Mouse (Mus musculus): ENCODE data around the gene Vmn1r138. TPM values are rescaled to one million over a fixed set of nuclear protein-coding genes. Genes with fewer than 3 reads are reported as not detected.
"Not testable (repeated sequence)": the region's sequence is repeated elsewhere in the genome, so short reads cannot be mapped to it uniquely, and the experiment has no call there.

Vmn1r138 gene
- total RNA-seq (2017): not detected in 3 replicates

- not testable (repeated sequence) for ATAC-seq (replicated peaks; ENCODE audit: insufficient number of reproducible peaks, low FRiP score, low TSS enrichment, poor library complexity, severe bottlenecking)
These were observed at the start of gene Vmn1r138 for GRCm38 (mm10) chr7:22028797-22029196. Gene Vmn1r138 (minus strand): TSS chr7:22028897.

GRCm38 (mm10) chr7:22068757-22069156 lies 40.1 kb upstream of the Vmn1r138 start, which contains the start of gene Vmn1r139:
Gene Vmn1r139 (plus strand): TSS chr7:22069057.
- not testable (repeated sequence) for ATAC-seq (replicated peaks; ENCODE audit: insufficient number of reproducible peaks, low FRiP score, low TSS enrichment, poor library complexity, severe bottlenecking)

- ATAC-seq (replicated peaks; ENCODE audit: insufficient number of reproducible peaks, low FRiP score, low TSS enrichment, poor library complexity, severe bottlenecking): not testable (repeated sequence)
These were observed 27.5 kb upstream of the Vmn1r138 start, which contains the start of gene Gm6176 for GRCm38 (mm10) chr7:22056205-22056604. Gene Gm6176 (minus strand): TSS chr7:22056305.

GRCm38 (mm10) chr7:21994287-21994686 lies 34.4 kb downstream of the Vmn1r138 start, which contains the start of gene Vmn1r137:
Gene Vmn1r137 (plus strand): TSS chr7:21994587.
- ATAC-seq (replicated peaks; ENCODE audit: insufficient number of reproducible peaks, low FRiP score, low TSS enrichment, poor library complexity, severe bottlenecking): not testable (repeated sequence)

Other genes with a start within 250 kb of the Vmn1r138 start
- gene Gm4177, start 232.2 kb downstream of the Vmn1r138 start, total RNA-seq (2017): not detected in 3 replicates
- gene Vmn1r135, start 196.5 kb downstream of the Vmn1r138 start, total RNA-seq (2017): not detected in 3 replicates
- not detected in 3 replicates for gene Gm5725, start 184.6 kb downstream of the Vmn1r138 start, total RNA-seq (2017)
- gene Gm5891, start 107.6 kb downstream of the Vmn1r138 start, total RNA-seq (2017): not detected in 3 replicates
- not detected in 3 replicates for gene Vmn1r137, start 34.3 kb downstream of the Vmn1r138 start, total RNA-seq (2017)
- gene Gm6176, start 27.4 kb upstream of the Vmn1r138 start, total RNA-seq (2017): not detected in 3 replicates
- gene Vmn1r139, start 40.2 kb upstream of the Vmn1r138 start, total RNA-seq (2017): not detected in 3 replicates
- gene Gm16451, start 89.3 kb upstream of the Vmn1r138 start, total RNA-seq (2017): not detected in 3 replicates
- not detected in 3 replicates for gene Gm10666, start 105.8 kb upstream of the Vmn1r138 start, total RNA-seq (2017)
- not detected in 3 replicates for gene Vmn1r142, start 135.1 kb upstream of the Vmn1r138 start, total RNA-seq (2017)
- gene Vmn1r143, start 160.5 kb upstream of the Vmn1r138 start, total RNA-seq (2017): not detected in 3 replicates
- gene Gm8653, start 172.4 kb upstream of the Vmn1r138 start, total RNA-seq (2017): not detected in 3 replicates
- gene Gm8453, start 200.6 kb upstream of the Vmn1r138 start, total RNA-seq (2017): not detected in 3 replicates

Data from monocyte, adult 5-6 weeks (primary cell).